Mouse (Mus musculus): Measurements from ENCODE around the gene Mbd6.
"Not testable (repeated sequence)": the region's sequence is repeated elsewhere in the genome, so short reads cannot be mapped to it uniquely, and the experiment has no call there.

Gene Mbd6

DNA sequence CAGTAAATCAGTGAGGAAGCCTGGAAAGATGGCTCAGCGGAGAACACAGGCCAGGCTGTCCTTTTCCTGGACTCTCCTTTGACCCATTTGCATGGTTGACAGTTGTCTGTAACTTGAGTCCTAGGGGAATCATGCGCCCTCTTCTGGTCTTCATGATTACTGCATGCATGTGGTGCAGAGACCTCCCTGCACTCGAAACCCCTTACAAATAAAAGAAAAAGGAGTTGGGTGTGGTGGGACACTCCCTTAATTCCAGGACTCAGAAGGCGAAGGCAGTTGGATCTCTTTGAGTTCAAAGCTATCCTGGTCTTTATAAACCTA is 23.5 kb upstream of the Mbd6 start:
- DNase-seq: peak; percentile 88

- DNase-seq: peak; percentile 95
Observed at GRCm38 (mm10) chr10:127311476-127312355, 22.9 kb upstream of the Mbd6 start, which contains the start of gene Mars. Gene Mars (minus strand): TSS chr10:127311786.

GRCm38 (mm10) chr10:127310523-127311475 is 22.0 kb upstream of the Mbd6 start:
- no peak for DNase-seq

DNA sequence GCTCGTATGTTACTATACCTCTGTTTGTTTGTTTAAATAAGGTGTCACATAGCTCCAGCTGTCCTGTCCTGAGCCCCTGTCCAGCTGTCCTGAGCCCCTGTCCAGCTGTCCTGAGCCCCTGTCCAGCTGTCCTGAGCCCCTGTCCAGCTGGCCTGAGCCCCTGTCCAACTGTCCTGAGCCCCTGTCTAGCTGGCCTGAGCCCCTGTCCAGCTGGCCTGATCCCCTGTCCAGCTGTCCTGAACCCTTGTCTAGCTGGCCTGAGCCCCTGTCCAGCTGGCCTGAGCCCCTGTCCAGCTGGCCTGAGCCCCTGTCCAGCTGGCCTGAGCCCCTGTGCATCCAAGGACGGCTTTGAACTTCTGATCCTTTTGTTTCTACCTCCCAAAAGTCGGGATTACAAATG is 20.3 kb upstream of the Mbd6 start:
- not testable (repeated sequence) for DNase-seq

DNA sequence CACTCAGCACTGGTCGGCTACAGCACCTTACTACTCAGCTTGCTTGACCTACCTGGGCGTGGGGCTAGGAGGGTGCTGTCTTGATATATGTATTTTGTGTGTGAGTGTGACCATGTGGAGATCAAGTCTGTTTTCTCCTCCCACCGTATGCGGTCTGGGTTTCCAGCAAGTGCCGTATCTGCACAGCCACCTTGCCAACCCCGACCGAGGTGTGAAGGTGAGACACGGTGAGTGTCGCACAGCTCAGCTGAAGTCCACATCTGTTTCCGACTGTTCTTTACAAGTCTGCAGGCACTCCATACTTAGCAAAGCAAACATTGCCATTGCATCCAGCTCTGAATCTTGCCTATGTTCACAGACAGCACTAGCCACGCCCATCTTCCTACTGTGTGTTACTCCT is 14.3 kb upstream of the Mbd6 start:
- DNase-seq: no peak

DNA sequence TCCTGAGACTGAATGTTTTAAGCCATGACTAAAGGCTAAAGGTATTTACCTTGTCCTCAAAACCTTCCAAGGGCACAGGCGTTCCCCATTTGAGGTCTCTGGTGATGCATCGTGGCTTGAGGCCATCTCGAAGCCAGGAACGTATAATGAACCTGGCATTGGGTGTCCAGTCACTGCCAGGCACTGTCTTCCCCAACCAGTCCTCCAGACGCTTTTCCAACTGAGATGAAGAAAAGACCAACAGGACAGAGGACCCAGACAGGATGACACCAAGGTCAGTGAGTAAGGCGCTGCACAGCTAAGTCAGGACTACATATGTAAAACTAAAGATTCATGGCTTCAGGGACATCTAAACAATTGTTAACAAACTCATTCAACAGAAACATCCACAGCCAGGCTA is 11.5 kb upstream of the Mbd6 start:
- no peak for DNase-seq

- DNase-seq: peak; percentile 4
Observed at GRCm38 (mm10) chr10:127297015-127297871, 8.4 kb upstream of the Mbd6 start.

DNA sequence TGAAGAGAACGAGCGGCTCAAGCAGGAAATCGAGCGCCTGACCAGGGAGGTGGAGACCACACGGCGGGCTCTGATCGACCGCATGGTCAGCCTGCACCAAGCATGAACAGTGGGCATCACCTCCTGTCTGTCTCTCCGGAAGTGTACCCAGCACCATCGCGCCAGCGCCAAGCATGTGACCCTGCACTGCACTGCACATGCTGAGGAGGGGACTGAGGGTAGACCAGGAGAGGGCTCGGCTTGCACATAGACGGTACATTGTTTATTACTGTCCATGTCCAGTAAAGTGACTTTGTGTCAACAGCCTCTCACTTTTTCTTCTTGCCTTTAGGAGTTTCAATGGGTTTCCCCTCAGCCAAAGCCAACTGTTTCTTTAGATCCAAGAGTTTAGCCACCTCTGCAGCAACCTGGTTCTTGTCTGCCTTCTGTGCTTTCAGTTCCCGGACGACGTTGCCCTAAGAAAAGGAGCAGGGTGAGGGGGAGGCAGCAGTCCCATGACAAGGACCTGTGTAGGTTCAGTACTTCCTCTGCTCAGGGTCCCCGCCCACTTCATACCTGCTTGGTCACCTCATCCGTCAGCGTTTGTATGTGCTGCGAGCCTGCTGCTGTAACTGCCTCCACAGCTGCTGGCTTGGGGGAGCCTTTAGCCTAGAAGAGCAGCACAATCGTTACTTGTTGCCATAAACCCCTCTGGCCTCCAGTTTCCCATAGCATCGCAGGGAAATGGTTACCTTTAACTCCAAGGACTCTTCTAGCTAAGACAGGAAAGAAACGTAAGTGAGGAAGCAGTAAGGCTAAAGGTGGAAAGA is 7.4 kb upstream of the Mbd6 start:
- peak; percentile 6 for DNase-seq

DNA sequence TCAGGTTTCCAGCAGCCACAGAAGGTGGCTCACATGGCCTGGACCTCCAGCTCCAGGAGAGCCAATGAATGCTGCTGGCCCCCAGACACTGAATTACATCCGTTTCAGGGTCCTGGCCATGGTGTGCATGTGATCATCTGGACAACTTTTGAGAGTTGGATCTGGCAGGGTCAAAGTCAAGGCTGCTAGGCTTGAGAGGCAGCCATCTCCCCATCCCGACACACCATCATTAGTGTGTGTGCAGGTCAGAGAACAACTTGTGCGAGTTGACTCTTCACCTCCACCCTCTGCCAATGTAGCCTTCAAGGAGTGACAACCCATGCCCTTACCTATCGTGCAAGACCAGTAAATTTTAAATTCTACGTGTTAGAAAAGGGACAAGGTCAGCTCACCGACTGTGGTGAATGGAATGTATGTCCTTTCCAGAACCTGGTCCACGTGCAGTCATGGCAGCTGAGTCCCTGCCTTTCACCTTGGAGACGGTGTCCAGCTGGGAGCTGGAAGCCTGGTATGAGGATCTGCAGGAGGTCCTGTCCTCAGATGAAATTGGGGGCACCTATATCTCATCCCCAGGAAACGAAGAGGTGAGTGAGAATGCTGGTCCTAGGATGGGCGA is 6.2 kb upstream of the Mbd6 start:
- DNase-seq: peak; percentile 9

GRCm38 (mm10) chr10:127293590-127294113 is 4.8 kb upstream of the Mbd6 start:
- no peak for DNase-seq

- no peak for DNase-seq
Observed at GRCm38 (mm10) chr10:127292987-127293538, 4.2 kb upstream of the Mbd6 start.

- DNase-seq: peak; percentile 5
Observed at GRCm38 (mm10) chr10:127291881-127292638, 3.2 kb upstream of the Mbd6 start.

DNA sequence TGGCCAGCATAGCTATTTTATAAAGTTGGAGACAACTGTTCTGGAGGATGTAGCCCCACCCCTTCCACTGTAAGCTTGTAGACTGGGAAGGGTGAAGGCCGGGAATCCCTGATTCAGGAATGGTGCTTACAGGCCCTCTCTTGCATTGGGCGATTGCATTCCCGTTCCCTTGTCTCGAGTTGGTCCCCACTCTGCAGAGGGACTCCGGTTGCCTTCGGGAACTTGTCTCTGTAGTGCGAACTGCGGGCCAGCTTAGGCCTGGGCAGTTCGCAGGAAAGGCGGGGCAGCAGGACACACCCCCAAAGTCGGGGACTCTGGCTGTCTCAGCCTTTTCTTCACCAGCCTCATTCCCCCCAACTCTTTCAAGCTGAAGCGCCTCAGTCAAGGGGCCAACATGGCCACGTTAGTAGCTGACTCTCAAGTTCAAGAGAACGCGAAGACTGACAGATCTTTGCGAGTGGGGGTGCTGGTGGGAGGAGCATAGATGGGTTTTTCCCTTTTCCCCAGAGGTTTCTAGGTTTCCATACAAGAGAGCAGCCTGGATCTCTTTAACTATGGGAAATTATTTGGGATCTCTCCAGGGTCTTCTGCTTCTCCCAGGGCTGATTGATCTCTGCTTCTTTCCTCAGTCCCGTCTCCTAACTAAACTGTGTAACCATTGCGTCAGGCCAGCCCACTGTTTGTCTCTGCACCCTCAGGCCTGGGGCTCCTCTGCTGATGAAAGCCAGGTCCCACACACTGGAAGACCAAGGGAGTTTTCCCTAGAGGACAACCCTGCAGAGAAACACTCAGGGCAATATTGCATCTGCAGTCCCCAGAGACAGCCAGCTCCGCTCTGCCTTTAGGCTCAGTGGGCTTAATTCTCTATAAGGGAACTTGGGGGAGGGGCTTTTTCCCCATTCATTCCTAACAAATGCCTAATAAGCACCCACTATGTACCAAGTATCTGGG is 2.4 kb upstream of the Mbd6 start:
- DNase-seq: peak; percentile 78

GRCm38 (mm10) chr10:127290307-127290929 is 1.6 kb upstream of the Mbd6 start:
- peak; percentile 100 for DNase-seq

GRCm38 (mm10) chr10:127289573-127290191 is 864 bp upstream of the Mbd6 start:
- peak; percentile 77 for DNase-seq

- peak; percentile 81 for DNase-seq
Observed at GRCm38 (mm10) chr10:127288328-127288799, 454 bp downstream of the Mbd6 start.

- no peak for DNase-seq
Observed at GRCm38 (mm10) chr10:127287936-127288293, 903 bp downstream of the Mbd6 start.
